Mouse (Mus musculus) neural tube, embryonic 11.5 days (tissue): ENCODE measurements around the gene Msmp. TPM values are rescaled to one million over a fixed set of nuclear protein-coding genes. Genes with fewer than 3 reads are reported as not detected.
"Not testable (repeated sequence)": the region's sequence is repeated elsewhere in the genome, so short reads cannot be mapped to it uniquely, and the experiment has no call there.

Experiments
- ATAC-seq: fragments of 200-750 bp; cut with Nextera tagmentation; 2 replicates; pipeline ENCODE4 v1.8.0; 2017; ENCODE audit warnings: moderate number of reproducible peaks, mild to moderate bottlenecking, moderate TSS enrichment, moderate library complexity; ENCODE audit not compliant: insufficient read depth, low FRiP score, low TSS enrichment
- DNase-seq: peaks from one replicate; pipeline ENCODE4 v3.0.0-alpha.2; 2015; ENCODE audit warnings: low spot score
- H3K27ac ChIP-seq: fragments of 300-500 bp; sonication (generic); 2 replicates; pipeline ENCODE4 v1.5.1; 2014; ENCODE audit warnings: low read depth, mild to moderate bottlenecking, low read length
- H3K27me3 ChIP-seq: fragments of 300-500 bp; sonication (generic); 2 replicates; pipeline ENCODE4 v1.6.1; 2014; ENCODE audit warnings: mild to moderate bottlenecking, low read length, mixed read lengths; ENCODE audit not compliant: control insufficient read depth, insufficient read depth
- H3K36me3 ChIP-seq: fragments of 300-500 bp; sonication (generic); 2 replicates; pipeline ENCODE4 v1.6.1; 2014; ENCODE audit warnings: mild to moderate bottlenecking, low read length, moderate library complexity, mixed read lengths; ENCODE audit not compliant: control insufficient read depth, insufficient read depth
- H3K4me1 ChIP-seq: fragments of 300-500 bp; sonication (generic); 2 replicates; pipeline ENCODE4 v1.6.1; 2014; ENCODE audit warnings: low read length, mixed read lengths; ENCODE audit not compliant: control insufficient read depth, insufficient read depth
- H3K4me2 ChIP-seq: fragments of 300-500 bp; sonication (generic); 2 replicates; pipeline ENCODE4 v1.6.1; 2014; ENCODE audit warnings: low read depth, mild to moderate bottlenecking, moderate library complexity
- H3K4me3 ChIP-seq: fragments of 300-500 bp; sonication (generic); 2 replicates; pipeline ENCODE4 v1.5.1; 2014; ENCODE audit warnings: low read depth, low read length
- H3K9ac ChIP-seq: fragments of 300-500 bp; sonication (generic); 2 replicates; pipeline ENCODE4 v1.6.1; 2014; ENCODE audit warnings: mild to moderate bottlenecking, low read length
- H3K9me3 ChIP-seq: fragments of 300-500 bp; sonication (generic); 2 replicates; pipeline ENCODE4 v1.6.1; 2016; ENCODE audit warnings: low read length; ENCODE audit not compliant: control insufficient read depth
- WGBS: fragments of 180-500 bp; shearing (Covaris S2); extraction: QIAGEN DNeasy Blood & Tissue Kit; methylation state at CpG from one replicate; pipeline ENCODE4 v1.1.7; 2014; 5-methylcytosine and 5-hydroxymethylcytosine counted together
- polyA plus RNA-seq: library from polyadenylated mRNA; unstranded; fragments of >200 nt; fragmentation: Nextera tagmentation; extraction: Ambion mirVana; gene quantifications from 2 replicates; pipeline ENCODE4 v1.2.1, GENCODE M21; 2014

Msmp gene
- polyA plus RNA-seq, 1 experiment from 2014 or later, result 2.4 TPM

GRCm38 (mm10) chr4:43598650-43599380, 14.5 kb upstream of the Msmp start:
- Histone ChIP-seq H3K9me3 (no peaks in the 10 kb centered on the region), H3K4me3 (no peak overlapping the region), H3K36me3 (no peaks in the 10 kb centered on the region), H3K9ac (no peak overlapping the region), H3K27me3 (no peaks in the 10 kb centered on the region), H3K27ac (no peak overlapping the region), H3K4me2 (no peak overlapping the region), H3K4me1 (no peaks in the 10 kb centered on the region)
- DNase-seq (no peak), ATAC-seq (no peak)
- WGBS, result 84% methylated on average over 7 of the region's 7 CpGs

GRCm38 (mm10) chr4:43598200-43598599, 13.9 kb upstream of the Msmp start:
- DNase-seq (no peak), ATAC-seq (no peak)
- Histone ChIP-seq H3K4me3 (no peak overlapping the region), H3K4me1 (no peaks in the 10 kb centered on the region), H3K27me3 (no peaks in the 10 kb centered on the region), H3K27ac (no peak overlapping the region), H3K9ac (no peak overlapping the region), H3K36me3 (no peaks in the 10 kb centered on the region), H3K9me3 (no peaks in the 10 kb centered on the region), H3K4me2 (no peak overlapping the region)
- WGBS, result 85% methylated on average over 4 of the region's 4 CpGs

GRCm38 (mm10) chr4:43596597-43596996, 12.3 kb upstream of the Msmp start:
- H3K27me3 ChIP-seq, DNase-seq, H3K9ac ChIP-seq, H3K4me2 ChIP-seq, ATAC-seq, H3K4me1 ChIP-seq, H3K9me3 ChIP-seq, H3K27ac ChIP-seq, H3K36me3 ChIP-seq, H3K4me3 ChIP-seq: not testable (repeated sequence)
- WGBS, result 87% methylated on average over 2 of the region's 2 CpGs

GRCm38 (mm10) chr4:43593453-43593852, 9.2 kb upstream of the Msmp start:
- Histone ChIP-seq H3K4me3 (no peak overlapping the region), H3K4me2 (no peak overlapping the region), H3K9ac (no peak overlapping the region), H3K9me3 (no peaks in the 10 kb centered on the region), H3K27ac (no peak overlapping the region), H3K4me1 (no peaks in the 10 kb centered on the region), H3K36me3 (no peaks in the 10 kb centered on the region), H3K27me3 (no peaks in the 10 kb centered on the region)
- 61% methylated on average over 3 of the region's 3 CpGs for WGBS
- no peak for DNase-seq
- no peak for ATAC-seq

GRCm38 (mm10) chr4:43591961-43592360, 7.7 kb upstream of the Msmp start:
- DNase-seq (no peak), ATAC-seq (no peak)
- H3K9me3 ChIP-seq, result no peaks in the 10 kb centered on the region
- no peak overlapping the region for H3K9ac ChIP-seq
- no peaks in the 10 kb centered on the region for H3K27me3 ChIP-seq
- no peak overlapping the region for H3K4me2 ChIP-seq
- H3K36me3 ChIP-seq, result no peaks in the 10 kb centered on the region
- no peaks in the 10 kb centered on the region for H3K4me1 ChIP-seq
- H3K4me3 ChIP-seq, result no peak overlapping the region
- WGBS, result 79% methylated on average over 3 of the region's 3 CpGs
- no peak overlapping the region for H3K27ac ChIP-seq

- H3K27ac ChIP-seq, result no peak overlapping the region
- H3K9me3 ChIP-seq, result no peaks in the 10 kb centered on the region
- no peak overlapping the region for H3K4me3 ChIP-seq
- no peak overlapping the region for H3K4me2 ChIP-seq
- H3K36me3 ChIP-seq, result no peaks in the 10 kb centered on the region
- no peak overlapping the region for H3K9ac ChIP-seq
- WGBS, result 66% methylated on average over 5 of the region's 5 CpGs
- H3K27me3 ChIP-seq, result no peaks in the 10 kb centered on the region
- ATAC-seq, result no peak
- DNase-seq, result no peak
- no peaks in the 10 kb centered on the region for H3K4me1 ChIP-seq
Observed at GRCm38 (mm10) chr4:43591543-43591942, 7.2 kb upstream of the Msmp start.

GRCm38 (mm10) chr4:43587681-43588080, 3.4 kb upstream of the Msmp start:
- no peak overlapping the region for H3K9ac ChIP-seq
- no peak overlapping the region for H3K4me2 ChIP-seq
- H3K27ac ChIP-seq, result no peak overlapping the region
- 67% methylated on average over 7 of the region's 7 CpGs for WGBS
- no peak for ATAC-seq
- H3K4me1 ChIP-seq, result peaks cover 3% of the 10 kb centered on the region; the same call in 1 of the 2 replicates
- H3K36me3 ChIP-seq, result peaks cover 2% of the 10 kb centered on the region; the same call in 1 of the 2 replicates
- H3K27me3 ChIP-seq, result no peaks in the 10 kb centered on the region
- H3K4me3 ChIP-seq, result no peak overlapping the region
- no peak for DNase-seq
- H3K9me3 ChIP-seq, result no peaks in the 10 kb centered on the region

GRCm38 (mm10) chr4:43586411-43586810, 2.1 kb upstream of the Msmp start:
- H3K27me3 ChIP-seq, result no peaks in the 10 kb centered on the region
- no peak for ATAC-seq
- 76% methylated on average over 8 of the region's 8 CpGs for WGBS
- peaks cover 6% of the 10 kb centered on the region for H3K36me3 ChIP-seq
- H3K9me3 ChIP-seq, result no peaks in the 10 kb centered on the region
- H3K4me1 ChIP-seq, result peaks cover 3% of the 10 kb centered on the region; the same call in 1 of the 2 replicates
- H3K27ac ChIP-seq, result no peak overlapping the region
- no peak for DNase-seq
- H3K4me3 ChIP-seq, result no peak overlapping the region
- no peak overlapping the region for H3K4me2 ChIP-seq
- no peak overlapping the region for H3K9ac ChIP-seq

GRCm38 (mm10) chr4:43585682-43586081, 1.4 kb upstream of the Msmp start:
- H3K9ac ChIP-seq, result no peak overlapping the region; the same call in 1 of the 2 replicates
- no peak overlapping the region for H3K4me3 ChIP-seq
- H3K27ac ChIP-seq, result no peak overlapping the region
- peaks cover 3% of the 10 kb centered on the region; the same call in 1 of the 2 replicates for H3K4me1 ChIP-seq
- peaks cover 6% of the 10 kb centered on the region for H3K36me3 ChIP-seq
- no peaks in the 10 kb centered on the region for H3K9me3 ChIP-seq
- ATAC-seq (no peak), DNase-seq (no peak)
- no peaks in the 10 kb centered on the region for H3K27me3 ChIP-seq
- 64% methylated on average over 10 of the region's 10 CpGs for WGBS
- H3K4me2 ChIP-seq, result no peak overlapping the region
